Mouse (Mus musculus) ES-Bruce4 (cell line): ENCODE measurements around the gene Bola1. TPM values are rescaled to one million over a fixed set of nuclear protein-coding genes. Genes with fewer than 3 reads are reported as not detected.

Experiments
- H3K27ac ChIP-seq: 2 replicates; pipeline ENCODE4 v1.5.1; 2012; ENCODE audit warnings: low read length, inconsistent platforms; ENCODE audit not compliant: insufficient read depth
- H3K27me3 ChIP-seq: 2 replicates; pipeline ENCODE4 v1.6.1; 2012; ENCODE audit warnings: mild to moderate bottlenecking, low read length, inconsistent platforms; ENCODE audit not compliant: control insufficient read depth, poor library complexity, insufficient read depth, severe bottlenecking
- H3K36me3 ChIP-seq: 2 replicates; pipeline ENCODE4 v1.6.1; 2012; ENCODE audit warnings: inconsistent platforms, mild to moderate bottlenecking, low read length, moderate library complexity; ENCODE audit not compliant: control insufficient read depth, poor library complexity, insufficient read depth, severe bottlenecking
- H3K4me1 ChIP-seq: one replicate; pipeline ENCODE4 v1.8.1; 2011; ENCODE audit warnings: low read length; ENCODE audit not compliant: control insufficient read depth, insufficient read depth
- H3K4me3 ChIP-seq: 2 replicates; pipeline ENCODE4 v1.5.1; 2011; ENCODE audit warnings: low read depth, mild to moderate bottlenecking, low read length
- H3K9ac ChIP-seq: 2 replicates; pipeline ENCODE4 v1.6.1; 2012; ENCODE audit warnings: low read depth, mild to moderate bottlenecking, inconsistent platforms; ENCODE audit not compliant: poor library complexity, severe bottlenecking
- H3K9me3 ChIP-seq: replicated peaks from 2 replicates; pipeline ENCODE4 v1.6.1; 2012; ENCODE audit warnings: mild to moderate bottlenecking, low read length, inconsistent platforms; ENCODE audit not compliant: control insufficient read depth, poor library complexity, insufficient read depth, severe bottlenecking
- CTCF ChIP-seq: IDR thresholded peaks from one replicate; pipeline ENCODE4 v1.8.1; 2011; ENCODE audit warnings: low read depth, low read length
- EP300 ChIP-seq: IDR thresholded peaks from 2 replicates; pipeline ENCODE4 v1.6.1; 2011; ENCODE audit warnings: low read depth, low read length; ENCODE audit not compliant: insufficient read depth
- POLR2A ChIP-seq: IDR thresholded peaks from one replicate; pipeline ENCODE4 v1.8.1; 2011; ENCODE audit warnings: low read length; ENCODE audit not compliant: insufficient read depth
- polyA plus RNA-seq: library from polyadenylated mRNA; stranded (reverse); fragments of >200 nt; gene quantifications from 2 replicates; pipeline ENCODE4 v1.2.4, GENCODE M21; 2011; ENCODE audit warnings: low read depth; ENCODE audit not compliant: missing spikeins, insufficient read depth, insufficient read length

The Bola1 gene
- polyA plus RNA-seq, 1 experiment, result 18.1 TPM

GRCm38 (mm10) chr3:96147950-96148349, 71.6 kb downstream of the Bola1 start:
- Histone ChIP-seq H3K27ac (no peak overlapping the region), H3K9ac (no peak overlapping the region), H3K36me3 (peaks cover 4% of the 10 kb centered on the region; the same call in 1 of the 2 replicates), H3K4me3 (no peak overlapping the region), H3K9me3 (no peaks in the 10 kb centered on the region), H3K27me3 (no peaks in the 10 kb centered on the region), H3K4me1 (no peaks in the 10 kb centered on the region)
- TF ChIP-seq POLR2A (no peak), CTCF (peak; percentile 11), EP300 (no peak)

Other genes starting within 250 kb of the Bola1 start
- 9.2 and 15.0 TPM in 2 replicates for gene Plekho1, start 223.7 kb downstream of the Bola1 start, polyA plus RNA-seq
- gene Vps45, start 161.2 kb downstream of the Bola1 start, polyA plus RNA-seq, result 12.6 and 14.2 TPM in 2 replicates
- 42.5 and 42.7 TPM in 2 replicates for gene Otud7b, start 115.2 kb downstream of the Bola1 start, polyA plus RNA-seq
- 4.3 and 7.4 TPM in 2 replicates for gene Mtmr11, start 57.7 kb downstream of the Bola1 start, polyA plus RNA-seq
- 81.7 and 90.5 TPM in 2 replicates for gene Sf3b4, start 47.4 kb downstream of the Bola1 start, polyA plus RNA-seq
- gene Sv2a, start 38.6 kb downstream of the Bola1 start, polyA plus RNA-seq, result 4.5 and 4.9 TPM in 2 replicates
- gene Hist2h2ab, start 156 bp upstream of the Bola1 start, polyA plus RNA-seq, result not detected in 2 replicates
- 2.5 and 4.3 TPM in 2 replicates for gene Hist2h2ac, start 1.2 kb upstream of the Bola1 start, polyA plus RNA-seq
- gene Hist2h2be, start 1.4 kb upstream of the Bola1 start, polyA plus RNA-seq, result 1.3 and 2.0 TPM in 2 replicates
- gene Hist2h3c2, start 19.4 kb upstream of the Bola1 start, polyA plus RNA-seq, result 23.1 and 41.5 TPM in 2 replicates
- 17.2 and 30.9 TPM in 2 replicates for gene Hist2h2aa2, start 20.6 kb upstream of the Bola1 start, polyA plus RNA-seq
- gene Hist2h2aa1, start 25.8 kb upstream of the Bola1 start, polyA plus RNA-seq, result not detected in 2 replicates
- gene Hist2h3c1, start 27.0 kb upstream of the Bola1 start, polyA plus RNA-seq, result 1.3 and 3.0 TPM in 2 replicates
- 3.6 and 4.0 TPM in 2 replicates for gene Hist2h4, start 43.6 kb upstream of the Bola1 start, polyA plus RNA-seq
- 7.7 and 11.1 TPM in 2 replicates for gene Hist2h3b, start 48.9 kb upstream of the Bola1 start, polyA plus RNA-seq
- 33.9 and 35.8 TPM in 2 replicates for gene Hist2h2bb, start 50.0 kb upstream of the Bola1 start, polyA plus RNA-seq
- not detected in 2 replicates for gene Fcgr1, start 74.3 kb upstream of the Bola1 start, polyA plus RNA-seq
- 4.6 TPM in 2 replicates for gene BC107364, start 232.6 kb upstream of the Bola1 start, polyA plus RNA-seq